Mouse (Mus musculus) midbrain, embryonic 10.5 days (tissue): ENCODE results near the gene Rad51ap2. TPM values are rescaled to one million over a fixed set of nuclear protein-coding genes. Genes with fewer than 3 reads are reported as not detected.

ENCODE experiments used
- DNase-seq: peaks from one replicate; pipeline ENCODE4 v3.0.0-alpha.2; 2017; ENCODE audit warnings: low spot score
- H3K27ac ChIP-seq: fragments of 300-500 bp; sonication (generic); replicated peaks from 2 replicates; pipeline ENCODE4 v1.5.1; 2016; ENCODE audit warnings: mild to moderate bottlenecking
- H3K27me3 ChIP-seq: fragments of 300-500 bp; sonication (generic); 2 replicates; pipeline ENCODE4 v1.6.1; 2016; ENCODE audit warnings: low read depth, mild to moderate bottlenecking; ENCODE audit not compliant: poor library complexity, severe bottlenecking
- H3K36me3 ChIP-seq: fragments of 300-500 bp; sonication (generic); 2 replicates; pipeline ENCODE4 v1.6.1; 2016; ENCODE audit warnings: mild to moderate bottlenecking, moderate library complexity
- H3K4me1 ChIP-seq: fragments of 300-500 bp; sonication (generic); 2 replicates; pipeline ENCODE4 v1.6.1; 2016
- H3K4me3 ChIP-seq: fragments of 300-500 bp; sonication (generic); 2 replicates; pipeline ENCODE4 v1.5.1; 2016; ENCODE audit warnings: mild to moderate bottlenecking, moderate library complexity
- H3K9me3 ChIP-seq: fragments of 300-500 bp; sonication (generic); replicated peaks from 2 replicates; pipeline ENCODE4 v1.6.1; 2016; ENCODE audit warnings: mild to moderate bottlenecking
- WGBS: fragments of 180-500 bp; shearing (Covaris S2); methylation state at CpG from one replicate; pipeline ENCODE4 v1.1.7; 2016; 5-methylcytosine and 5-hydroxymethylcytosine counted together
- polyA plus RNA-seq: library from polyadenylated mRNA; unstranded; fragments of >200 nt; fragmentation: Nextera tagmentation; extraction: Ambion mirVana; gene quantifications from 2 replicates; pipeline ENCODE4 v1.2.1, GENCODE M21; 2016

The Rad51ap2 gene
- polyA plus RNA-seq, result 0.28 and 0.63 TPM in 2 replicates

- H3K4me1 ChIP-seq, result peaks cover 5% of the 10 kb centered on the region
- H3K27me3 ChIP-seq, result peaks cover 10% of the 10 kb centered on the region
- H3K27ac ChIP-seq, result peak within 1 kb of the TSS; percentile 81
- no peaks in the 10 kb centered on the region for H3K36me3 ChIP-seq
- WGBS, result under 1% methylated on average over 40 of the region's 40 CpGs
- no peaks in the 10 kb centered on the region for H3K9me3 ChIP-seq
- peak; percentile 96 for DNase-seq
- peak within 1 kb of the TSS; percentile 65 for H3K4me3 ChIP-seq
Observed at GRCm38 (mm10) chr12:11455549-11456194, at the start of gene Rad51ap2. Rad51ap2 (plus strand) TSS chr12:11456079.

- Histone ChIP-seq H3K36me3 (no peaks in the 10 kb centered on the region), H3K27me3 (no peaks in the 10 kb centered on the region), H3K4me3 (no peak overlapping the region), H3K4me1 (no peaks in the 10 kb centered on the region), H3K27ac (no peak overlapping the region), H3K9me3 (no peaks in the 10 kb centered on the region)
- DNase-seq, result no peak
- 90% methylated on average over 4 of the region's 4 CpGs for WGBS
Observed at GRCm38 (mm10) chr12:11407679-11408078, 48.2 kb upstream of the Rad51ap2 start.

GRCm38 (mm10) chr12:11418112-11418511, 37.8 kb upstream of the Rad51ap2 start:
- H3K27me3 ChIP-seq, result no peaks in the 10 kb centered on the region
- no peaks in the 10 kb centered on the region for H3K36me3 ChIP-seq
- no peak overlapping the region for H3K27ac ChIP-seq
- 90% methylated on average over 6 of the region's 6 CpGs for WGBS
- H3K4me3 ChIP-seq, result no peak overlapping the region
- H3K4me1 ChIP-seq, result no peaks in the 10 kb centered on the region
- no peak for DNase-seq
- no peaks in the 10 kb centered on the region; the same call in 1 of the 2 replicates for H3K9me3 ChIP-seq

- H3K27me3 ChIP-seq, result no peaks in the 10 kb centered on the region
- H3K9me3 ChIP-seq, result no peaks in the 10 kb centered on the region
- H3K27ac ChIP-seq, result no peak overlapping the region
- 73% methylated on average over 4 of the region's 4 CpGs for WGBS
- H3K36me3 ChIP-seq, result no peaks in the 10 kb centered on the region
- H3K4me1 ChIP-seq, result no peaks in the 10 kb centered on the region
- no peak overlapping the region for H3K4me3 ChIP-seq
- DNase-seq, result no peak
Observed at GRCm38 (mm10) chr12:11427396-11427795, 28.5 kb upstream of the Rad51ap2 start.

- Histone ChIP-seq H3K36me3 (no peaks in the 10 kb centered on the region), H3K27me3 (peaks cover 39% of the 10 kb centered on the region), H3K4me1 (peaks cover 27% of the 10 kb centered on the region), H3K9me3 (no peaks in the 10 kb centered on the region), H3K4me3 (no peak overlapping the region), H3K27ac (no peak overlapping the region)
- DNase-seq, result no peak
- 86% methylated on average over 1 of the region's 1 CpGs for WGBS
Observed at GRCm38 (mm10) chr12:11433126-11433525, 22.8 kb upstream of the Rad51ap2 start.

GRCm38 (mm10) chr12:11433716-11434115, 22.2 kb upstream of the Rad51ap2 start:
- Histone ChIP-seq H3K4me3 (no peak overlapping the region), H3K4me1 (peaks cover 28% of the 10 kb centered on the region), H3K27me3 (peaks cover 45% of the 10 kb centered on the region), H3K9me3 (no peaks in the 10 kb centered on the region), H3K27ac (no peak overlapping the region), H3K36me3 (no peaks in the 10 kb centered on the region)
- 50% methylated on average over 1 of the region's 1 CpGs for WGBS
- DNase-seq, result no peak

GRCm38 (mm10) chr12:11434446-11434845, 21.4 kb upstream of the Rad51ap2 start:
- Histone ChIP-seq H3K4me3 (no peak overlapping the region), H3K36me3 (no peaks in the 10 kb centered on the region), H3K27ac (no peak overlapping the region), H3K4me1 (peaks cover 28% of the 10 kb centered on the region), H3K27me3 (peaks cover 49% of the 10 kb centered on the region), H3K9me3 (no peaks in the 10 kb centered on the region)
- WGBS, result 78% methylated on average over 8 of the region's 8 CpGs
- DNase-seq, result no peak

GRCm38 (mm10) chr12:11435246-11436022, 20.4 kb upstream of the Rad51ap2 start:
- H3K9me3 ChIP-seq, result no peaks in the 10 kb centered on the region

GRCm38 (mm10) chr12:11436023-11436350, 19.9 kb upstream of the Rad51ap2 start:
- H3K9me3 ChIP-seq, result no peaks in the 10 kb centered on the region
- DNase-seq, result no peak
- H3K27me3 ChIP-seq, result peaks cover 49% of the 10 kb centered on the region
- H3K4me1 ChIP-seq, result peaks cover 28% of the 10 kb centered on the region
- H3K36me3 ChIP-seq, result no peaks in the 10 kb centered on the region
- WGBS, result 5% methylated on average over 12 of the region's 12 CpGs
- peak overlapping the region; percentile 53 for H3K4me3 ChIP-seq
- no peak overlapping the region for H3K27ac ChIP-seq

More at GRCm38 (mm10) chr12:11435246-11436022, 20.4 kb upstream of the Rad51ap2 start:
- H3K4me3 ChIP-seq, result peak overlapping the region; percentile 53
- no peak for DNase-seq
- WGBS, result 9% methylated on average over 15 of the region's 15 CpGs
- H3K27ac ChIP-seq, result no peak overlapping the region
- peaks cover 28% of the 10 kb centered on the region for H3K4me1 ChIP-seq
- H3K36me3 ChIP-seq, result no peaks in the 10 kb centered on the region
- H3K27me3 ChIP-seq, result peaks cover 49% of the 10 kb centered on the region

GRCm38 (mm10) chr12:11436497-11437265, 19.2 kb upstream of the Rad51ap2 start, which contains the start of gene Vsnl1:
Vsnl1 (minus strand) TSS chr12:11436613.
- H3K27me3 ChIP-seq, result peaks cover 49% of the 10 kb centered on the region
- H3K9me3 ChIP-seq, result no peaks in the 10 kb centered on the region
- no peaks in the 10 kb centered on the region for H3K36me3 ChIP-seq
- DNase-seq, result peak; percentile 89
- H3K27ac ChIP-seq, result peak within 1 kb of the TSS; percentile 70; the same call in 1 of the 2 replicates
- WGBS, result 5% methylated on average over 34 of the region's 34 CpGs
- H3K4me1 ChIP-seq, result peaks cover 28% of the 10 kb centered on the region
- H3K4me3 ChIP-seq, result peak within 1 kb of the TSS; percentile 53

GRCm38 (mm10) chr12:11437266-11437906, 18.5 kb upstream of the Rad51ap2 start:
- H3K27ac ChIP-seq, result no peak overlapping the region; the same call in 1 of the 2 replicates
- H3K4me3 ChIP-seq, result peak overlapping the region; percentile 53
- H3K36me3 ChIP-seq, result no peaks in the 10 kb centered on the region
- peaks cover 49% of the 10 kb centered on the region for H3K27me3 ChIP-seq
- H3K4me1 ChIP-seq, result peaks cover 28% of the 10 kb centered on the region
- peak; percentile 89 for DNase-seq
- no peaks in the 10 kb centered on the region for H3K9me3 ChIP-seq
- 20% methylated on average over 17 of the region's 17 CpGs for WGBS

- H3K4me3 ChIP-seq, result peak overlapping the region; percentile 53
- WGBS, result 27% methylated on average over 23 of the region's 23 CpGs
Observed at GRCm38 (mm10) chr12:11437907-11438447, 17.9 kb upstream of the Rad51ap2 start.

More at GRCm38 (mm10) chr12:11437907-11438447, 17.9 kb upstream of the Rad51ap2 start:
- no peak for DNase-seq
- H3K36me3 ChIP-seq, result no peaks in the 10 kb centered on the region
- H3K9me3 ChIP-seq, result no peaks in the 10 kb centered on the region; the same call in 1 of the 2 replicates
- H3K27me3 ChIP-seq, result peaks cover 49% of the 10 kb centered on the region
- peaks cover 28% of the 10 kb centered on the region for H3K4me1 ChIP-seq
- 0 out of 2 replicates have a peak overlapping the region, but pooled peaks have one; percentile 33 for H3K27ac ChIP-seq
